Mouse (Mus musculus): Measurements from ENCODE around the gene Rac2.

GRCm38 (mm10) chr15:78570170-78570569, 2.4 kb downstream of the Rac2 start:
- no peak for TF ChIP-seq CTCF (IDR thresholded peaks at IDR 0.05; ENCODE audit: low read depth, low read length)
- TF ChIP-seq POLR2A (IDR thresholded peaks at IDR 0.05; ENCODE audit: extremely low read depth, insufficient read depth, low read length): no peak
